Mouse (Mus musculus): Measurements from ENCODE around the gene Hemgn. TPM values are rescaled to one million over a fixed set of nuclear protein-coding genes. Genes with fewer than 3 reads are reported as not detected.

The Hemgn gene
- total and polyA plus RNA-seq, 3 experiments, result 11.8 to 19.9 TPM; not detected in 1

DNA sequence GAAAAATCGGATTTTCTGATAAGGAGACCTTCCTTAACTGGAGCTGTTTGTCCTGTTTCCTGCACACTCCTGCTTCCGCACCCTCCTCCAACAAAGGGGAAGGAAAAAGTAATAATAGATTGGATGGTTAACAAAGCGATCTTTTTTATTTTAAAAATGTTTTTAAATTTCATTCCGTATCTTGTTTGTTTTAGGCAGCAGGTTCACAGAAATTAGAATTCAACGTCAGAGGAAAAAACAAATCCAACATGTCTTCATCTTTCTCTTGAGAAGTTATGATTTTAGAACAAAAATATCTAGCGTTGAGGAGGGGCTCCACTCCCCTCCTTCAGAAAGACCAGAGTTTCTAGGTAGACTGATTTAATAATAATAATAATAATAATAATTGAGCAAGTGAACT is 67.1 kb downstream of the Hemgn start:
- H3K4me1 ChIP-seq (ENCODE audit: control insufficient read depth in 1 of 2, insufficient read depth in 2 of 2, low read length in 2 of 2), result no peaks in the 10 kb centered on the region
- no peak overlapping the region for H3K9ac ChIP-seq (ENCODE audit: control insufficient read depth, low read depth, low read length, poor library complexity, severe bottlenecking)
- DNase-seq (ENCODE audit: low read depth, low spot score), result no peak
- TF ChIP-seq TAL1 (IDR thresholded peaks at IDR 0.05; ENCODE audit: low read length), result no peak
- no peak for TF ChIP-seq ZC3H11A (IDR thresholded peaks at IDR 0.05; ENCODE audit: low read depth, low read length)
- TF ChIP-seq MEF2A (IDR thresholded peaks at IDR 0.05; ENCODE audit: extremely low read depth, insufficient replicate concordance, low read depth, low read length, poor library complexity, severe bottlenecking), result no peak
- no peak for TF ChIP-seq KAT2A (conservative IDR thresholded peaks at IDR 0.05; ENCODE audit: low read depth, low read length)
- TF ChIP-seq MAFK (IDR thresholded peaks at IDR 0.05; ENCODE audit: borderline replicate concordance, low read depth, low read length), result no peak
- TF ChIP-seq HCFC1 (IDR thresholded peaks at IDR 0.05; ENCODE audit: low read depth, low read length), result no peak
- TF ChIP-seq MYB (IDR thresholded peaks at IDR 0.05; ENCODE audit: low read depth, low read length), result no peak
- no peak for TF ChIP-seq MAX (IDR thresholded peaks at IDR 0.05; ENCODE audit: low read length)
- no peak for TF ChIP-seq ZNF384 (IDR thresholded peaks at IDR 0.05; ENCODE audit: low read depth, low read length)
- TF ChIP-seq POLR2AphosphoS2 (IDR thresholded peaks at IDR 0.05; ENCODE audit: low read length), result no peak
- TF ChIP-seq GABPA (IDR thresholded peaks at IDR 0.05; ENCODE audit: low read depth, low read length), result no peak
- TF ChIP-seq UBTF (IDR thresholded peaks at IDR 0.05; ENCODE audit: borderline replicate concordance, insufficient read depth, low read depth, low read length), result no peak
- TF ChIP-seq USF1 (IDR thresholded peaks at IDR 0.05; ENCODE audit: low read depth, low read length), result no peak
- no peak overlapping the region for H3K27ac ChIP-seq (ENCODE audit: control insufficient read depth, low read depth, low read length)
- H3K79me2 ChIP-seq (ENCODE audit: control insufficient read depth, insufficient read depth, low read length, poor library complexity), result no peaks in the 10 kb centered on the region
- H3K27me3 ChIP-seq (ENCODE audit: control insufficient read depth in 1 of 2, insufficient read depth in 2 of 2, low read length in 2 of 2), result peaks cover 0 to 17% of the 10 kb centered on the region in 2 experiments; a peak in 3 of 4 replicates
- no peaks in the 10 kb centered on the region for H3K9me3 ChIP-seq (replicated peaks; ENCODE audit: insufficient read depth, low read length)
- H3K4me3 ChIP-seq (ENCODE audit: control insufficient read depth in 1 of 2, insufficient read depth in 1 of 2, low read depth in 2 of 2, low read length in 2 of 2), result no peak overlapping the region
- no peaks in the 10 kb centered on the region for H3K36me3 ChIP-seq (ENCODE audit: control insufficient read depth in 1 of 2, insufficient read depth in 2 of 2, low read length in 2 of 2)

DNA sequence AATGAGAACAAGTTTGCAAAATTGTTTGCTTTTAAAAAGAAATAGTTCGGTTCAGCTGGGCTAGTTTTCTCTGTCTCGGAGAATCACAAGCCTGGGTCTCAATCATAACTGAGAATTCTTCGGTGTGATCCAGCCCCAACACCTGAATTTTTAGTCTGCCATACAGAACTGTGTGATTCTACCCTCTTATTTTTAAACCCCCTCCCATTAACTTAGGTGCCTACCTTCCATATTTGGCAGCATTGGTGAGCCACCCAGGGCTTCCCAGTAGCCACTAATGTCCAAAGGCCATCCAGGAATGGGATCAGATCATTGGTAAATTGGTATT is 67.6 kb downstream of the Hemgn start:
- Histone ChIP-seq H3K27me3 (ENCODE audit: control insufficient read depth in 1 of 2, insufficient read depth in 2 of 2, low read length in 2 of 2) (peaks cover 2 to 17% of the 10 kb centered on the region in 2 experiments; a peak in 3 of 4 replicates), H3K36me3 (ENCODE audit: control insufficient read depth in 1 of 2, insufficient read depth in 2 of 2, low read length in 2 of 2) (no peaks in the 10 kb centered on the region), H3K4me3 (ENCODE audit: control insufficient read depth in 1 of 2, insufficient read depth in 1 of 2, low read depth in 2 of 2, low read length in 2 of 2) (no peak overlapping the region), H3K27ac (ENCODE audit: control insufficient read depth, low read depth, low read length) (no peak overlapping the region), H3K9me3 (replicated peaks; ENCODE audit: insufficient read depth, low read length) (no peaks in the 10 kb centered on the region), H3K4me1 (ENCODE audit: control insufficient read depth in 1 of 2, insufficient read depth in 2 of 2, low read length in 2 of 2) (no peaks in the 10 kb centered on the region), H3K79me2 (ENCODE audit: control insufficient read depth, insufficient read depth, low read length, poor library complexity) (no peaks in the 10 kb centered on the region), H3K9ac (ENCODE audit: control insufficient read depth, low read depth, low read length, poor library complexity, severe bottlenecking) (no peak overlapping the region)
- TF ChIP-seq NELFE (IDR thresholded peaks at IDR 0.05; ENCODE audit: low read depth, low read length), result no peak
- TF ChIP-seq NRF1 (IDR thresholded peaks at IDR 0.05; ENCODE audit: insufficient read depth, low read depth, low read length, poor library complexity, severe bottlenecking), result no peak
- no peak for TF ChIP-seq MXI1 (IDR thresholded peaks at IDR 0.05; ENCODE audit: low read depth, low read length)
- no peak for TF ChIP-seq UBTF (IDR thresholded peaks at IDR 0.05; ENCODE audit: borderline replicate concordance, insufficient read depth, low read depth, low read length)
- TF ChIP-seq MAZ (IDR thresholded peaks at IDR 0.05; ENCODE audit: low read depth, low read length), result no peak
- no peak for TF ChIP-seq CTCF (IDR thresholded peaks at IDR 0.05 in 2 of 3, conservative IDR thresholded peaks at IDR 0.05 in 1 of 3; ENCODE audit: control insufficient read depth in 1 of 3, insufficient read depth in 1 of 3, low read depth in 2 of 3, low read length in 3 of 3, poor library complexity in 1 of 3, severe bottlenecking in 1 of 3)
- no peak for TF ChIP-seq SMC3 (IDR thresholded peaks at IDR 0.05; ENCODE audit: low read depth, low read length)
- no peak for TF ChIP-seq USF1 (IDR thresholded peaks at IDR 0.05; ENCODE audit: low read depth, low read length)
- TF ChIP-seq ELF1 (IDR thresholded peaks at IDR 0.05; ENCODE audit: low read depth, low read length), result no peak
- no peak for TF ChIP-seq E2F4 (IDR thresholded peaks at IDR 0.05; ENCODE audit: borderline replicate concordance, low read depth, low read length)
- DNase-seq (ENCODE audit: low read depth, low spot score), result no peak
